Mouse (Mus musculus) adrenal gland, postnatal 0 days (tissue): ENCODE results near the gene 4930558K02Rik. TPM values are rescaled to one million over a fixed set of nuclear protein-coding genes. Genes with fewer than 3 reads are reported as not detected.

Experiments
- polyA plus RNA-seq: library from polyadenylated mRNA; unstranded; fragments of >200 nt; fragmentation: Nextera tagmentation; extraction: Ambion mirVana; gene quantifications from 2 replicates; pipeline ENCODE4 v1.2.1, GENCODE M21; 2015

4930558K02Rik gene
- not detected in 2 replicates for polyA plus RNA-seq

GRCm38 (mm10) chr1:161979536-161979935 is at the start of gene 4930558K02Rik:
4930558K02Rik (minus strand) TSS chr1:161979636.

GRCm38 (mm10) chr1:161968589-161969407 is 10.6 kb downstream of the 4930558K02Rik start, which contains the start of gene Pigc:
Pigc (plus strand) TSS chr1:161969186.

Other genes with a start within 250 kb of the 4930558K02Rik start
- not detected in 2 replicates for gene Fasl, start 191.1 kb downstream of the 4930558K02Rik start, polyA plus RNA-seq
- gene Suco, start 103.0 kb downstream of the 4930558K02Rik start, polyA plus RNA-seq, result 10.8 and 15.6 TPM in 2 replicates
- gene Pigc, start 10.4 kb downstream of the 4930558K02Rik start, polyA plus RNA-seq, result 30.0 and 33.1 TPM in 2 replicates